Mouse (Mus musculus) retina, adult 2 months (tissue): ENCODE results near the gene Gpx4.

ENCODE experiments used
- DNase-seq: peaks from one replicate; pipeline ENCODE4 v3.0.0-alpha.2; 2012; ENCODE audit warnings: low read depth, low spot score

Gpx4 gene

GRCm38 (mm10) chr10:80103032-80103431 lies 56.1 kb downstream of the Gpx4 start:
- DNase-seq = no peak

GRCm38 (mm10) chr10:80104181-80104580 lies 57.2 kb downstream of the Gpx4 start:
- DNase-seq = no peak

GRCm38 (mm10) chr10:80105460-80105859 lies 58.5 kb downstream of the Gpx4 start, which contains the start of gene Sbno2:
Gene Sbno2, minus strand, starts transcription at chr10:80105571.
- DNase-seq = no peak

GRCm38 (mm10) chr10:80105926-80106325 lies 59.0 kb downstream of the Gpx4 start:
- DNase-seq = no peak
